8 mouse cellular contexts compared by ENCODE assay signal in genomic region chr7:55986526-55987214, GRCm38 (mm10). TPM values are rescaled to one million over a fixed set of nuclear protein-coding genes. Genes with fewer than 3 reads are reported as not detected.
DNase-seq lines count a peak whose midpoint lies in the region; ATAC-seq and TF ChIP-seq lines count a peak whose summit lies in the region.

No protein-coding gene starts in this region.

- H3K27me3 ChIP-seq in hindbrain, embryonic 16.5 days (replicated peaks; ENCODE audit: control insufficient read depth, insufficient read depth, low read length): no peaks in the 10 kb centered on the region

- H3K36me3 ChIP-seq in hindbrain, embryonic 16.5 days (ENCODE audit: control insufficient read depth, insufficient read depth, low read length): no peaks in the 10 kb centered on the region

- H3K4me2 ChIP-seq in hindbrain, embryonic 16.5 days (ENCODE audit: low read length): peak overlapping the region; percentile 39

- H3K4me3 ChIP-seq in gastrocnemius, adult 2 months: peak overlapping the region; percentile 54
- no peak overlapping the region for H3K4me3 ChIP-seq in hindbrain, embryonic 16.5 days (ENCODE audit: low read length)

- peak; percentile 84 for TF ChIP-seq CTCF in gastrocnemius, adult 2 months (IDR thresholded peaks at IDR 0.05)

- 0 out of 2 replicates have a peak overlapping the region, but pooled peaks have one; percentile 31 for H3K27ac ChIP-seq in gastrocnemius, adult 2 months
- H3K27ac ChIP-seq in hindbrain, embryonic 16.5 days (ENCODE audit: low read depth, low read length): no peak overlapping the region

- intact Hi-C loops in gastrocnemius, adult 2 months (cut with DNase I): loop anchor here (1.0 to 5.0 kb wide), 2 partner anchors 57 to 116 kb away; no protein-coding TSS in a partner anchor

- H3K4me1 ChIP-seq in hindbrain, embryonic 16.5 days (ENCODE audit: control insufficient read depth, insufficient read depth, low read depth, low read length): no peaks in the 10 kb centered on the region

- no peaks in the 10 kb centered on the region for H3K9me3 ChIP-seq in hindbrain, embryonic 16.5 days (ENCODE audit: control insufficient read depth, low read length)

- peak; percentile 79 for ATAC-seq in hindbrain, embryonic 16.5 days
- peak; percentile 98 for ATAC-seq in megakaryocyte progenitor cell, adult 5-6 weeks (replicated peaks; ENCODE audit: poor library complexity)

- DNase-seq in ZHBTc4 (ENCODE audit: low read depth, low spot score): peak; percentile 80
- peak; percentile 81 to 84 for DNase-seq in cerebellum, postnatal 36 days
- DNase-seq in gastrocnemius, adult 2 months: peak; percentile 83
- peak; percentile 74 to 87 for DNase-seq in left cerebral cortex, adult 18-20 months (ENCODE audit: low spot score in 2 of 2)
- DNase-seq in right cerebral cortex, postnatal 14 days: peak; percentile 90
- DNase-seq in urinary bladder, postnatal 4 days (ENCODE audit: low spot score in 2 of 2): peak; percentile 39 to 85

- WGBS in hindbrain, embryonic 16.5 days: 34% methylated on average over 13 of the region's 13 CpGs

- H3K9ac ChIP-seq in hindbrain, embryonic 16.5 days (ENCODE audit: low read depth, low read length): no peak overlapping the region

RNA-seq across cellular contexts. Expression of gene Nipa2, which starts 24.4 kb away (rescaled TPM):
- 10 to 100 TPM; 31.7 to 32.6 TPM for total RNA-seq in gastrocnemius, adult 2 months (2021)
- 31.4 and 33.9 TPM in 2 replicates for polyA plus RNA-seq in hindbrain, embryonic 16.5 days (2015; fragmentation: Nextera tagmentation; extraction: Ambion mirVana)
- total RNA-seq in left cerebral cortex, adult 18-20 months (2021): 10 to 100 TPM; 46.9 to 54.7 TPM
- total RNA-seq in megakaryocyte progenitor cell, adult 5-6 weeks (2015): 55.1 and 56.7 TPM in 2 replicates
- 32.1 and 35.4 TPM in 2 replicates for total RNA-seq in megakaryocyte progenitor cell, adult 5-6 weeks (2017)

RNA-seq across cellular contexts. Expression of gene Nipa1, which starts 33.1 kb away (rescaled TPM):
- total RNA-seq in gastrocnemius, adult 2 months (2021): 1 to 10 TPM; 2.5 to 3.5 TPM
- 28.7 and 29.9 TPM in 2 replicates for polyA plus RNA-seq in hindbrain, embryonic 16.5 days (2015; fragmentation: Nextera tagmentation; extraction: Ambion mirVana)
- 10 to 100 TPM; 61.8 to 64.3 TPM for total RNA-seq in left cerebral cortex, adult 18-20 months (2021)
- 2.6 and 3.4 TPM in 2 replicates for total RNA-seq in megakaryocyte progenitor cell, adult 5-6 weeks (2015)
- 3.5 and 4.9 TPM in 2 replicates for total RNA-seq in megakaryocyte progenitor cell, adult 5-6 weeks (2017)

Comparison
In these comparisons a context has a peak if more than half of its experiments do, and no peak if none do; other contexts are left out.
1. RNA of gene Nipa1, which starts 33.1 kb away (total RNA-seq): 61.8 to 64.3 TPM in left cerebral cortex, adult 18-20 months; 2.6 to 4.9 TPM in megakaryocyte progenitor cell, adult 5-6 weeks and 2.5 to 3.5 TPM in gastrocnemius, adult 2 months; every median in the first group is over 10 times any median in the second.
2. Peak in every context shown above with its lines, with median percentiles within 50 percentile points of each other: DNase-seq.